Mouse (Mus musculus) limb, embryonic 13.5 days (tissue): ENCODE results near the gene Ddx3x. TPM values are rescaled to one million over a fixed set of nuclear protein-coding genes. Genes with fewer than 3 reads are reported as not detected.
A peak's percentile ranks its signal among the peaks of the same experiment; 100 is the strongest.

ENCODE experiments used
- ATAC-seq: fragments of 200-750 bp; cut with Nextera tagmentation; 2 replicates; pipeline ENCODE4 v1.8.0; 2017; ENCODE audit warnings: low read depth, moderate number of reproducible peaks, moderate TSS enrichment; ENCODE audit not compliant: low FRiP score
- H3K27ac ChIP-seq: fragments of 300-500 bp; sonication (generic); 2 replicates; pipeline ENCODE4 v1.5.1; 2015; ENCODE audit warnings: inconsistent platforms, mild to moderate bottlenecking, moderate library complexity
- H3K27me3 ChIP-seq: fragments of 300-500 bp; sonication (generic); 2 replicates; pipeline ENCODE4 v1.6.1; 2015; ENCODE audit warnings: mild to moderate bottlenecking, inconsistent platforms
- H3K36me3 ChIP-seq: fragments of 300-500 bp; sonication (generic); 2 replicates; pipeline ENCODE4 v1.6.1; 2015; ENCODE audit warnings: inconsistent platforms, mild to moderate bottlenecking, moderate library complexity
- H3K4me1 ChIP-seq: fragments of 300-500 bp; sonication (generic); 2 replicates; pipeline ENCODE4 v1.6.1; 2015; ENCODE audit warnings: inconsistent platforms
- H3K4me2 ChIP-seq: fragments of 300-500 bp; sonication (generic); replicated peaks from 2 replicates; pipeline ENCODE4 v1.6.1; 2015; ENCODE audit warnings: inconsistent platforms, mild to moderate bottlenecking, moderate library complexity
- H3K4me3 ChIP-seq: fragments of 300-500 bp; sonication (generic); 2 replicates; pipeline ENCODE4 v1.5.1; 2015; ENCODE audit warnings: moderate library complexity, mild to moderate bottlenecking, inconsistent platforms
- H3K9ac ChIP-seq: fragments of 300-500 bp; sonication (generic); 2 replicates; pipeline ENCODE4 v1.6.1; 2015; ENCODE audit warnings: mild to moderate bottlenecking, inconsistent platforms
- H3K9me3 ChIP-seq: fragments of 300-500 bp; sonication (generic); 2 replicates; pipeline ENCODE4 v1.6.1; 2016; ENCODE audit warnings: inconsistent platforms
- WGBS: fragments of 180-500 bp; shearing (Covaris S2); methylation state at CpG from one replicate; pipeline ENCODE4 v1.1.7; 2015; 5-methylcytosine and 5-hydroxymethylcytosine counted together
- polyA plus RNA-seq: library from polyadenylated mRNA; unstranded; fragments of >200 nt; fragmentation: Nextera tagmentation; extraction: Ambion mirVana; gene quantifications from 2 replicates; pipeline ENCODE4 v1.2.1, GENCODE M21; 2015

The Ddx3x gene
- polyA plus RNA-seq, 1 experiment from 2014 or later = 144 TPM

- Histone ChIP-seq H3K9ac (peak overlapping the region; percentile 50), H3K36me3 (no peaks in the 10 kb centered on the region), H3K4me2 (peak overlapping the region; percentile 63), H3K27ac (peak overlapping the region; percentile 97), H3K27me3 (peaks cover 20% of the 10 kb centered on the region), H3K4me3 (peak overlapping the region; percentile 40), H3K4me1 (peaks cover 20% of the 10 kb centered on the region), H3K9me3 (no peaks in the 10 kb centered on the region)
- no peak; the same call in 1 of the 2 replicates for ATAC-seq
- WGBS = 25% methylated on average over 15 of the region's 15 CpGs
Observed at GRCm38 (mm10) chrX:13243133-13244123, 37.3 kb upstream of the Ddx3x start.

DNA sequence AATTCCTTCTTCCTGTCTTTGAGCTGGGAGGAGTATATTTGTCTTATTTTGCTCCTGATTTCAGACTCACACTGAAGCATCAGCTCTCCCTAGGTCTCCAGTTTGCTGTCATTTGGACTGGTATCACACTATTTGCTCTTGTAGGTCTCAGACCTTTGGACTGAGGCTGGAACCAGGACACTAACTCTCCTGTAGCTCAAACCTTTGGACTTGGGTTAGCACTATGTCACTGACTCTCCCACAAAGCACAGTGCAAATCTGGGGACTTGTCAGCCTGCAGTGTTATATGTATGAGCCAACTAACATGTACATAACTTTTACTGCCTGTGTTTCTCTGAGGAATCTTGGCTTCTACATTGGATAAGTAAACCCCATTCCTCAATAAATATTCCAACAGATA is 36.2 kb upstream of the Ddx3x start:
- Histone ChIP-seq H3K9ac (no peak overlapping the region), H3K4me3 (no peak overlapping the region), H3K36me3 (no peaks in the 10 kb centered on the region), H3K4me1 (peaks cover 20% of the 10 kb centered on the region), H3K4me2 (no peak overlapping the region), H3K9me3 (no peaks in the 10 kb centered on the region), H3K27ac (no peak overlapping the region; the same call in 1 of the 2 replicates), H3K27me3 (peaks cover 9% of the 10 kb centered on the region; the same call in 1 of the 2 replicates)
- ATAC-seq = no peak

DNA sequence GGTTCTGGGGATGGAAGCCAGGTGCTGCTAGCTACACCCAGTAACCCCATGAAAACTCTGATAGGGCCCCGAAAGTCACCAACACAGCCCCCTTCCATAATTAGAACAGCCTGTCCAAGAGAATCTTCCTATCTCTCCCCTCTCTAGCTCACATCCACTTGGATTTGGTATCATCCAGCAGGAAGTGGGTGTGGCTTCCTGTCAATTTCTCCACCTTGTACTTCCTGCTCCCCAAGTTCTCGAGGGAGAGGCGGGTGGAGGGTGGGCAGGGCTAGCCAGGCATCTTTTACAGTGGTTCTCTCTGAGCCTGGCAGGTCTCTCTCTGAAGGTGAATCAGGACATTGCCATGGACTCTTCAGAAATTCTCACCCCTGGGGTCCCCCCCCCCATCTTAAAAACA is 35.7 kb upstream of the Ddx3x start:
- Histone ChIP-seq H3K4me1 (peaks cover 20% of the 10 kb centered on the region), H3K9ac (no peak overlapping the region), H3K4me3 (no peak overlapping the region), H3K27me3 (peaks cover 7% of the 10 kb centered on the region; the same call in 1 of the 2 replicates), H3K4me2 (no peak overlapping the region), H3K9me3 (no peaks in the 10 kb centered on the region), H3K27ac (no peak overlapping the region; the same call in 1 of the 2 replicates), H3K36me3 (no peaks in the 10 kb centered on the region)
- ATAC-seq = no peak
- WGBS = 65% methylated on average over 3 of the region's 3 CpGs

DNA sequence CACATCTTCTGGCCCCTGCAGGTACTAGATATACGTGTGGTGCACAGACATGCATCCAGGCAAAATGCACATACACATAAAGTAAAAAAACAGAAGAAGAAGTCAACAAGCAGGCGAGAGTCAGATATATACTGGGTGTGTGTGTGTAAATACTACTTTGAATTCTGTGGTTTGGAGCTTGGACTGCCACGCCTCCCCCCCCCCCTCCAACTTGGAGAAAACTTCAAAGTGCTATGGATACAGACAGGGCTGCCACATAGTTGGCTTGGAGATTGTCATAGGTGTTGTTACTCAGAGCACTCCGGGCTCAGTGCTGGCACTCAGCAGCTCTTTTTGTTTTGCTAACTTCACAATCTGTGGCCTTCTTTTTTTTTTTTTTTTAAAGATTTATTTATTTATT is 29.1 kb upstream of the Ddx3x start:
- H3K27ac ChIP-seq = no peak overlapping the region
- WGBS = 81% methylated on average over 4 of the region's 4 CpGs
- no peak overlapping the region for H3K4me2 ChIP-seq
- no peak overlapping the region for H3K4me3 ChIP-seq
- H3K9ac ChIP-seq = no peak overlapping the region
- H3K4me1 ChIP-seq = no peaks in the 10 kb centered on the region
- no peaks in the 10 kb centered on the region for H3K9me3 ChIP-seq
- H3K27me3 ChIP-seq = peaks cover 3% of the 10 kb centered on the region; the same call in 1 of the 2 replicates
- H3K36me3 ChIP-seq = no peaks in the 10 kb centered on the region
- ATAC-seq = no peak

DNA sequence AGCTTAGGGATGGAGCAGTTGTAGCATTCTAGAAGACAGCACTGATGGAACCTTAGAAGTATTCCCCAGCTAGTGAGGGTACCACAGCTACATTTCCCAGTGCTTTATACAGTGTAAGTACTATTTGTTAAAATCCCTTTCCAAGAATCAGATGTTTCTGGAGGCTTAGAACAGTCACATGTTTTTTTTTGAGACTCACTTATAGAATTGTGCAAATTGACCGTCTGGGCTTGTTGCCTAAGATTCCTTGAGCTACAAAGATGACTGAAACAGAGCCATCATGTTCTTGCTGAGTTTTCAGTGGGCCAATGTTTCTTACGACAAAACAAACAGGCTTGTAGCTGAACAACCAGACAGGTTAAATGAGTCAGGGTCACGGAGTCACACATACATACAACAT is 26.5 kb upstream of the Ddx3x start:
- 83% methylated on average over 3 of the region's 3 CpGs for WGBS
- Histone ChIP-seq H3K36me3 (no peaks in the 10 kb centered on the region), H3K4me1 (no peaks in the 10 kb centered on the region), H3K27me3 (peaks cover 3% of the 10 kb centered on the region; the same call in 1 of the 2 replicates), H3K27ac (no peak overlapping the region), H3K9ac (no peak overlapping the region), H3K4me2 (no peak overlapping the region), H3K9me3 (no peaks in the 10 kb centered on the region), H3K4me3 (no peak overlapping the region)
- no peak for ATAC-seq

- Histone ChIP-seq H3K27me3 (no peaks in the 10 kb centered on the region; the same call in 1 of the 2 replicates), H3K4me2 (no peak overlapping the region), H3K4me3 (no peak overlapping the region), H3K4me1 (no peaks in the 10 kb centered on the region), H3K36me3 (no peaks in the 10 kb centered on the region), H3K9ac (no peak overlapping the region), H3K9me3 (no peaks in the 10 kb centered on the region), H3K27ac (no peak overlapping the region)
- no peak for ATAC-seq
- WGBS = 69% methylated on average over 3 of the region's 3 CpGs
Observed at GRCm38 (mm10) chrX:13263356-13263755, 17.4 kb upstream of the Ddx3x start.

DNA sequence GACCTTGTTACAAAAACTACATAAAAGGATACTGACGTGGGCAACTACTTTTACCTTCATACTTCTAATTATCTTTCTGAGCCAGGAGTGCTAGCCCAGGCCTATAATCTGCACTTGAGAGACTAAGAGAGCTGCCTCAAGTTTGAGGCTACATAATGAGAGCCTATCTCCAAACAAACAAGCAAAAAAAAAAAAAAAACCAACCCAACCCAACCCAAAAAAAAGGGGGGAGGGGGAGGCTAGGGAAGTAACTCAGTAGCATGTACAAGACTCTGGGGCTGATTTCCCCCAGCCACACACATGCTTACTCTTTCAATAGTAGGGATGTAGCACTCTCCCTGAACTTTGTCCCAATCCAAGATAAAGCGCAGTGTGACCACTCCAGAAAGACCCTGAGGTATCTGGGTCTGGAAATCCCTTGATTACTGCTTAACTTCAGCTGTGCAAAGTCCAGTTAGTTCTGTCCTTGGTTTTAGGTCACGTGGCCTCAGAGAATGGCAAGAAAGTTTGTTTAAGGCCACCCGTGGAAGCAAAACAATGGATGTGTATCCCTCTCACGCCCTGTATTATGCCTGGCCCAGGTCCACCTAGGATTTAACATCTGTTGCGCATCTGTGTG is 5.1 kb upstream of the Ddx3x start:
- H3K4me2 ChIP-seq = no peak overlapping the region
- no peak for ATAC-seq
- no peaks in the 10 kb centered on the region for H3K36me3 ChIP-seq
- no peak overlapping the region for H3K9ac ChIP-seq
- no peak overlapping the region for H3K4me3 ChIP-seq
- no peaks in the 10 kb centered on the region for H3K27me3 ChIP-seq
- H3K9me3 ChIP-seq = no peaks in the 10 kb centered on the region
- H3K27ac ChIP-seq = no peak overlapping the region
- H3K4me1 ChIP-seq = no peaks in the 10 kb centered on the region
- 72% methylated on average over 6 of the region's 6 CpGs for WGBS

DNA sequence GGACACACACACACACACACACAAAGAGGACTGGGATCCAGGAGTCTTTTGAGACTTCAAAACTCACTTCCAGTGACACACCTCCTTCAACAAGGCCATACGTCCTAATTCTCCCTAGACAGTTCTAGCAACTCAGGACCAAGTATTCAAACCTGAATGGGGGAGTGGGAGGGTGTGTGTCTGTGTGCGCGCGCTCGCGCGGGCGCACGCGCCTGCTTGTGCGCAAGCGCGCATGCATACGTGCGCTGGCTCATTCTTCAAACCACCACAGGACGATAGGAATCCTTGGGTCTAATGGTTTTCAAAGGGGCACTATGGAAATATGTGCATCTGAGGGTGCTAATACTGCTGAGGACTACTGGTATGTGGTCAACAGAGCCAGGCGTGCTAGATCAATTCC is 1.8 kb upstream of the Ddx3x start:
- Histone ChIP-seq H3K4me2 (no peak overlapping the region), H3K9ac (no peak overlapping the region), H3K4me1 (peaks cover 7% of the 10 kb centered on the region), H3K4me3 (no peak overlapping the region), H3K27ac (no peak overlapping the region), H3K9me3 (no peaks in the 10 kb centered on the region), H3K36me3 (peaks cover 3% of the 10 kb centered on the region; the same call in 1 of the 2 replicates), H3K27me3 (no peaks in the 10 kb centered on the region)
- 79% methylated on average over 17 of the region's 17 CpGs for WGBS
- no peak for ATAC-seq

- Histone ChIP-seq H3K4me1 (peaks cover 13% of the 10 kb centered on the region), H3K27ac (peak overlapping the region; percentile 98), H3K27me3 (no peaks in the 10 kb centered on the region), H3K9ac (peak overlapping the region; percentile 98), H3K4me3 (peak overlapping the region; percentile 82), H3K4me2 (peak overlapping the region; percentile 74), H3K36me3 (peaks cover 9% of the 10 kb centered on the region), H3K9me3 (no peaks in the 10 kb centered on the region)
- no peak for ATAC-seq
- 5% methylated on average over 14 of the region's 14 CpGs for WGBS
Observed at GRCm38 (mm10) chrX:13280037-13280408, 747 bp upstream of the Ddx3x start.

DNA sequence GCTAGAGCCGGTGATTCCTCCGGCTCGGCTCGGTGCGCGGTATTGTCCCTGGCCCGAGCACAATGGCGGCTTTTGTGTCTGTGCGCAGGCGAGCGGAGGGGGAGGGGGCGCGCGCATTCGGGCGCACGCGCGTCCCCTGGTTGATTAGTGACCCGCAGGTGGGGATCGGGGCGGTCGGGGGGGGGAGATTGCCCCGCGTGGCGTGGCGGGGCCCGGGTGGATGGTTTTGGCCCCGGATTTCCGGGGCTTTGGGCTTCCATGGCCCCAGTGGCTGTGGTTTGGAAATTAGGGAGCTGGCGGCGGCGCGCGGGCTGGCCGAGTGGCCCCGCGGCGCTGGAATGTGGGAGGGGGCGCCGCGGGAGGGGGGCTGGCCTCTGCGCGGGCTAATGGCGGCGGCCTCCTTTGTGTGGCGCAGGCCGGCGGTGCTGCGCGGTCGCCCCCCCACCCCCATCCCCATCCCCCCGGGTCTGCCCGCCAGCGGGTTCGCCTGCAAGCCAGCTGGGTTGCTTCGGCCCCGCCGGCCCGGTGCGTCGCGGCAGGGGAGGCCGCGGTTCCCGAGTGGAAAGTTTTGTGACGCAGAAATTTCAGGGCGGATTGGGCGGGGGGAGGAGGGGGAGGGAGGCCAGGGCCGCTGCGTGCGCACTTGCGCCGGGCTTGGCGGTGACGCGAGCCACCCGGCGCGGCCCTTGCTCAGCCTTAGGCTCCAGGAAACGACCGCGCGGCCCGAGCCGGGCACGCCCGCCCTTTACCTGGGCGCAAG is 739 bp downstream of the Ddx3x start:
- Histone ChIP-seq H3K9me3 (no peaks in the 10 kb centered on the region), H3K9ac (peak overlapping the region; percentile 98), H3K27ac (peak overlapping the region; percentile 98), H3K4me1 (peaks cover 13% of the 10 kb centered on the region), H3K4me3 (peak overlapping the region; percentile 82), H3K36me3 (peaks cover 20% of the 10 kb centered on the region), H3K27me3 (no peaks in the 10 kb centered on the region), H3K4me2 (peak overlapping the region; percentile 78)
- 2% methylated on average over 65 of the region's 89 CpGs for WGBS
- ATAC-seq = peak; percentile 65

DNA sequence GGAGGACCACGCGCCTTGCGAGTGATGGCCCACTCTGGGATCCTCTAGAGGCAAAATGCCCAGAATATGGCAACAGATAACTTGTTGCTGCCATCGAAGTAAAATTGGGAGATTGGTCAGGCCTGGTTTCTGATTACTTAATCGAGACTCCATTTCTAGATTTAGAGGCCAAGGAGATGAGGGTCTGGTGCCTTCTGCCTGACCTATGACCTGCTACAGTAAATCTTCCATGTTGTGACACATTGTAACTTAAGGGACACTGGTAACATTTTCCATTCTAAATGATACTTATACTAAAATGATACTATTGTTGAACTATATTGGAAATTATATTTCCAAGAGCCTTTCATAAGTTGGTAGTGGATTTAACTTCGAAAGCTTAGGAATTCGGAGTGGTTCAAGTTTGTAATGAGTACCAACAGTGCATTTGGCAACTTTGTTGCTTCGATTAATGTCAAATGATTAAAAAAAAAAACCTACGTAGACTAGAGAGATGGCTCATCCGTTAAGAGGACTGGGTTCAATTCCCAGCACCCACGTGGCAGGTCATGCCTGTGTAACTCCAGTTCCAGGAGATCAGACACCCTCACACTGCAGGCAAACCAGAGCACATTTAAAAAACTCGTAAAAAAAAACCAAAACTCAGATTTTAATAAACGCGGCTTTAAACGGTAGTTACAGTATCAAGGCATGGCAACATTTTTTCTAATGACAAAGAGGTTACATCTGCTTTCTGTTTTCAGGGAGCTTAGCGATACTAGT is 1.5 kb downstream of the Ddx3x start:
- Histone ChIP-seq H3K36me3 (peaks cover 23% of the 10 kb centered on the region), H3K4me1 (peaks cover 13% of the 10 kb centered on the region), H3K4me3 (peak overlapping the region; percentile 82), H3K27ac (peak overlapping the region; percentile 98), H3K9ac (peak overlapping the region; percentile 98), H3K27me3 (no peaks in the 10 kb centered on the region), H3K9me3 (no peaks in the 10 kb centered on the region), H3K4me2 (peak overlapping the region; percentile 78)
- no peak for ATAC-seq
- 8% methylated on average over 16 of the region's 16 CpGs for WGBS
